Mouse (Mus musculus) heart, postnatal 0 days (tissue): ENCODE results near the gene Melk. TPM values are rescaled to one million over a fixed set of nuclear protein-coding genes. Genes with fewer than 3 reads are reported as not detected.

Source experiments
- ATAC-seq: fragments of 200-750 bp; cut with Nextera tagmentation; 2 replicates; pipeline ENCODE4 v1.8.0; 2017; ENCODE audit warnings: low read depth, moderate number of reproducible peaks, moderate library complexity; ENCODE audit not compliant: insufficient read depth
- DNase-seq: peaks from one replicate; pipeline ENCODE4 v3.0.0-alpha.2; 2016; ENCODE audit warnings: low spot score
- H3K27ac ChIP-seq: fragments of 300-500 bp; sonication (generic); 2 replicates; pipeline ENCODE4 v1.5.1; 2014; ENCODE audit warnings: low read depth, mild to moderate bottlenecking
- H3K27me3 ChIP-seq: fragments of 300-500 bp; sonication (generic); 2 replicates; pipeline ENCODE4 v1.6.1; 2014; ENCODE audit warnings: low read length, mixed read lengths; ENCODE audit not compliant: control insufficient read depth, insufficient read depth
- H3K36me3 ChIP-seq: fragments of 300-500 bp; sonication (generic); replicated peaks from 2 replicates; pipeline ENCODE4 v1.6.1; 2014; ENCODE audit warnings: low read length, mixed read lengths; ENCODE audit not compliant: control insufficient read depth, insufficient read depth
- H3K4me1 ChIP-seq: fragments of 300-500 bp; sonication (generic); 2 replicates; pipeline ENCODE4 v1.6.1; 2014; ENCODE audit warnings: antibody characterized with exemption; ENCODE audit not compliant: control insufficient read depth, insufficient read depth
- H3K4me2 ChIP-seq: fragments of 300-500 bp; sonication (generic); 2 replicates; pipeline ENCODE4 v1.6.1; 2014; ENCODE audit warnings: low read depth, mild to moderate bottlenecking, low read length, moderate library complexity
- H3K4me3 ChIP-seq: fragments of 300-500 bp; sonication (generic); 2 replicates; pipeline ENCODE4 v1.5.1; 2014; ENCODE audit warnings: low read depth, low read length
- H3K9ac ChIP-seq: fragments of 300-500 bp; sonication (generic); replicated peaks from 2 replicates; pipeline ENCODE4 v1.6.1; 2014; ENCODE audit warnings: low read depth, low read length, mixed read lengths
- H3K9me3 ChIP-seq: fragments of 300-500 bp; sonication (generic); replicated peaks from 2 replicates; pipeline ENCODE4 v1.6.1; 2016; ENCODE audit warnings: low read length; ENCODE audit not compliant: control insufficient read depth
- CTCF ChIP-seq: IDR thresholded peaks from 2 replicates; pipeline ENCODE4 v1.5.1; 2016; ENCODE audit warnings: antibody characterized with exemption, control low read depth, low read depth
- EP300 ChIP-seq: IDR thresholded peaks from 2 replicates; pipeline ENCODE4 v1.6.1; 2016; ENCODE audit warnings: antibody characterized with exemption, low read depth
- WGBS: fragments of 180-500 bp; shearing (Covaris S2); extraction: QIAGEN DNeasy Blood & Tissue Kit; methylation state at CpG from one replicate; pipeline ENCODE4 v1.1.7; 2014; 5-methylcytosine and 5-hydroxymethylcytosine counted together
- polyA plus RNA-seq: library from polyadenylated mRNA; unstranded; fragments of >200 nt; fragmentation: Nextera tagmentation; extraction: Ambion mirVana; gene quantifications from 2 replicates; pipeline ENCODE4 v1.2.1, GENCODE M21; 2015
- total RNA-seq: library from RNA; depleted of rRNA; stranded (reverse); fragments of >200 nt; gene quantifications from 2 replicates; pipeline ENCODE4 v1.2.3, GENCODE M21; 2014; ENCODE audit warnings: low replicate concordance; rRNA removed

Gene Melk
- total and polyA plus RNA-seq, 2 experiments from 2014 or later: 6.3 to 13.7 TPM

DNA sequence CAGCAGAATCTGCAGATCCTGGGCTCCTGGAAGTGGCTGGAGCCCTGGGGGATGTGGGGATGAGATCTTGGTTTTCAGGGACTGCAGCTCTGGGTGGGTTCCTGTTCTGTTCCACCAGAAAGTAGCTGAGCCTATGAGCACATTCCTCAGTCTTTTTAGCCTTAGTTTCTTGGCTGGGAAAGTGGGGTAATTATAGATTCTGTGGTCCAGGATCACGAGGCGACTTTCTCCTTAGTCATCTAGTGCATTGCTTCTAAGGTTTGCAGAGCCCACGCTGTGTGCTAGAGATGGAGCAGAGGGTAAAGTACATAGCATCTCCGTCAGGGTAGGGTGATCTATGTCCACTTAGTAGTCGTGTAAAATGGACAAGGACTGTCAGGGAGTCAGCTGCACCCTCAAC lies 103.8 kb downstream of the Melk start:
- Histone ChIP-seq H3K9ac (no peak overlapping the region), H3K4me3 (no peak overlapping the region), H3K27me3 (peaks cover 7% of the 10 kb centered on the region; the same call in 1 of the 2 replicates), H3K27ac (no peak overlapping the region), H3K4me1 (no peaks in the 10 kb centered on the region), H3K9me3 (no peaks in the 10 kb centered on the region), H3K36me3 (no peaks in the 10 kb centered on the region), H3K4me2 (no peak overlapping the region)
- DNase-seq (no peak), ATAC-seq (no peak)
- 55% methylated on average over 5 of the region's 5 CpGs for WGBS
- TF ChIP-seq CTCF (no peak), EP300 (no peak)

Other genes with a start within 250 kb of the Melk start
- gene Gne, start 216.7 kb upstream of the Melk start, total RNA-seq: 44.0 and 45.5 TPM in 2 replicates
- 24.2 and 25.5 TPM in 2 replicates for gene Gne, start 216.7 kb upstream of the Melk start, polyA plus RNA-seq
- gene Rnf38, start 67.1 kb upstream of the Melk start, total RNA-seq: 41.1 and 61.1 TPM in 2 replicates
- 7.3 and 7.5 TPM in 2 replicates for gene Rnf38, start 67.1 kb upstream of the Melk start, polyA plus RNA-seq